Mouse (Mus musculus): ENCODE measurements around the gene Scd3.
"Not testable (repeated sequence)": the region's sequence is repeated elsewhere in the genome, so short reads cannot be mapped to it uniquely, and the experiment has no call there.

The Scd3 gene

GRCm38 (mm10) chr19:44275418-44275817, 72.3 kb downstream of the Scd3 start:
- no peak for DNase-seq

- DNase-seq: no peak
Measured at GRCm38 (mm10) chr19:44276861-44277260, 73.8 kb downstream of the Scd3 start.

GRCm38 (mm10) chr19:44277931-44278330, 74.9 kb downstream of the Scd3 start:
- DNase-seq: no peak

GRCm38 (mm10) chr19:44280755-44281154, 77.7 kb downstream of the Scd3 start:
- DNase-seq: no peak

GRCm38 (mm10) chr19:44281825-44282447, 78.9 kb downstream of the Scd3 start:
- not testable (repeated sequence) for DNase-seq

- no peak for DNase-seq
Measured at GRCm38 (mm10) chr19:44282534-44283156, 79.6 kb downstream of the Scd3 start.

GRCm38 (mm10) chr19:44283157-44284024, 80.3 kb downstream of the Scd3 start:
- no peak for DNase-seq

GRCm38 (mm10) chr19:44284025-44284695, 81.1 kb downstream of the Scd3 start:
- peak; percentile 91 for DNase-seq

- no peak for DNase-seq
Measured at GRCm38 (mm10) chr19:44284723-44285122, 81.7 kb downstream of the Scd3 start.

- DNase-seq: no peak
Measured at GRCm38 (mm10) chr19:44285554-44285953, 82.5 kb downstream of the Scd3 start.

GRCm38 (mm10) chr19:44286109-44286508, 83.0 kb downstream of the Scd3 start:
- no peak for DNase-seq

GRCm38 (mm10) chr19:44287415-44288110, 84.5 kb downstream of the Scd3 start:
- no peak for DNase-seq

GRCm38 (mm10) chr19:44292083-44292482, 89.0 kb downstream of the Scd3 start:
- no peak for DNase-seq

GRCm38 (mm10) chr19:44292483-44292882, 89.4 kb downstream of the Scd3 start:
- DNase-seq: no peak

- no peak for DNase-seq
Measured at GRCm38 (mm10) chr19:44292941-44293768, 90.1 kb downstream of the Scd3 start, which contains the start of gene Scd2. Scd2 (plus strand) TSS chr19:44293674.

All from right cerebral cortex, postnatal 25 days (tissue).